8 mouse cellular contexts compared by ENCODE assay signal in genomic region chr4:136053247-136053596, GRCm38 (mm10). TPM values are rescaled to one million over a fixed set of nuclear protein-coding genes. Genes with fewer than 3 reads are reported as not detected.
DNase-seq lines count a peak whose midpoint lies in the region; ATAC-seq and TF ChIP-seq lines count a peak whose summit lies in the region.

Gene Rpl11, minus strand, starts transcription at chr4:136053428.

- intact Hi-C loops in heart, adult 2 months (cut with DNase I): loop anchor here (2.0 to 5.0 kb wide), 5 partner anchors 32 to 550 kb away; partner anchors contain the start of genes Eloa, Gale, Kdm1a and Pithd1

- H3K79me2 ChIP-seq in heart, adult 2 months (replicated peaks; ENCODE audit: control insufficient read depth, insufficient read depth, low read length): no peaks in the 10 kb centered on the region; the same call in 1 of the 2 replicates

- peak; percentile 97 for TF ChIP-seq CTCF in heart, adult 2 months (IDR thresholded peaks at IDR 0.05)

- peak within 1 kb of the TSS; percentile 100 for H3K9ac ChIP-seq in embryonic facial prominence, embryonic 13.5 days
- H3K9ac ChIP-seq in heart, adult 2 months (ENCODE audit: low read depth, low read length): peak within 1 kb of the TSS; percentile 97
- peak within 1 kb of the TSS; percentile 99 for H3K9ac ChIP-seq in limb, embryonic 13.5 days
- H3K9ac ChIP-seq in midbrain, embryonic 16.5 days (ENCODE audit: low read depth, low read length): peak within 1 kb of the TSS; percentile 89

- TF ChIP-seq EP300 in heart, adult 2 months (IDR thresholded peaks at IDR 0.05; ENCODE audit: insufficient read depth, low read depth, low read length): peak; percentile 81

- WGBS in embryonic facial prominence, embryonic 13.5 days: under 1% methylated on average over 21 of the region's 21 CpGs
- under 1% methylated on average over 21 of the region's 21 CpGs for WGBS in heart, adult 2 months
- under 1% methylated on average over 21 of the region's 21 CpGs for WGBS in limb, embryonic 13.5 days
- WGBS in midbrain, embryonic 16.5 days: under 1% methylated on average over 21 of the region's 21 CpGs

- H3K4me3 ChIP-seq in embryonic facial prominence, embryonic 13.5 days: peak within 1 kb of the TSS; percentile 99
- H3K4me3 ChIP-seq in heart, adult 2 months: peak within 1 kb of the TSS; percentile 92
- peak within 1 kb of the TSS; percentile 99 for H3K4me3 ChIP-seq in limb, embryonic 13.5 days
- H3K4me3 ChIP-seq in midbrain, embryonic 16.5 days (ENCODE audit: low read depth, low read length): peak within 1 kb of the TSS; percentile 86

- H3K4me1 ChIP-seq in embryonic facial prominence, embryonic 13.5 days: peaks cover 28% of the 10 kb centered on the region
- peaks cover 5% of the 10 kb centered on the region for H3K4me1 ChIP-seq in heart, adult 2 months (ENCODE audit: control insufficient read depth, insufficient read depth, low read length)
- H3K4me1 ChIP-seq in limb, embryonic 13.5 days: peaks cover 20% of the 10 kb centered on the region
- H3K4me1 ChIP-seq in midbrain, embryonic 16.5 days (ENCODE audit: control insufficient read depth, insufficient read depth, low read length): peaks cover 20% of the 10 kb centered on the region

- DNase-seq in 3134 (ENCODE audit: extremely low read depth, insufficient read length, low spot score): peak; percentile 88
- DNase-seq in adrenal gland, postnatal 36 days: peak; percentile 92 to 94
- DNase-seq in heart, adult 2 months: peak; percentile 93
- DNase-seq in kidney, adult 8-10 months: peak; percentile 94 to 95
- DNase-seq in spleen, postnatal 10 days (ENCODE audit: low spot score in 2 of 2): peak; percentile 82 to 93

- H3K36me3 ChIP-seq in embryonic facial prominence, embryonic 13.5 days: peaks cover 41% of the 10 kb centered on the region
- peaks cover 7% of the 10 kb centered on the region for H3K36me3 ChIP-seq in heart, adult 2 months (ENCODE audit: control insufficient read depth, insufficient read depth, low read length)
- peaks cover 40% of the 10 kb centered on the region for H3K36me3 ChIP-seq in limb, embryonic 13.5 days
- H3K36me3 ChIP-seq in midbrain, embryonic 16.5 days (ENCODE audit: control insufficient read depth, insufficient read depth, low read length): peaks cover 20% of the 10 kb centered on the region

- peak within 1 kb of the TSS; percentile 92 for H3K4me2 ChIP-seq in embryonic facial prominence, embryonic 13.5 days
- H3K4me2 ChIP-seq in limb, embryonic 13.5 days (replicated peaks): peak within 1 kb of the TSS; percentile 95
- H3K4me2 ChIP-seq in midbrain, embryonic 16.5 days (ENCODE audit: low read length): peak within 1 kb of the TSS; percentile 78

- H3K9me3 ChIP-seq in embryonic facial prominence, embryonic 13.5 days: no peaks in the 10 kb centered on the region
- no peaks in the 10 kb centered on the region for H3K9me3 ChIP-seq in limb, embryonic 13.5 days
- H3K9me3 ChIP-seq in midbrain, embryonic 16.5 days (replicated peaks; ENCODE audit: control insufficient read depth, low read length, poor library complexity, severe bottlenecking): no peaks in the 10 kb centered on the region

- H3K27me3 ChIP-seq in embryonic facial prominence, embryonic 13.5 days: no peaks in the 10 kb centered on the region
- no peaks in the 10 kb centered on the region for H3K27me3 ChIP-seq in heart, adult 2 months (ENCODE audit: control insufficient read depth, insufficient read depth, low read length)
- no peaks in the 10 kb centered on the region for H3K27me3 ChIP-seq in limb, embryonic 13.5 days
- H3K27me3 ChIP-seq in midbrain, embryonic 16.5 days (ENCODE audit: control insufficient read depth, insufficient read depth, low read depth, low read length): no peaks in the 10 kb centered on the region

- ATAC-seq in embryonic facial prominence, embryonic 13.5 days (ENCODE audit: insufficient number of reproducible peaks, insufficient read depth, low FRiP score, low TSS enrichment, low read depth): peak; percentile 90
- peak; percentile 94 for ATAC-seq in limb, embryonic 13.5 days (ENCODE audit: low FRiP score, low read depth)
- peak; percentile 98 for ATAC-seq in midbrain, embryonic 16.5 days

- TF ChIP-seq POLR2A in heart, adult 2 months (IDR thresholded peaks at IDR 0.05; ENCODE audit: insufficient read depth, low read depth, low read length): peak; percentile 94

- H3K27ac ChIP-seq in embryonic facial prominence, embryonic 13.5 days: peak within 1 kb of the TSS; percentile 93
- peak within 1 kb of the TSS; percentile 87 for H3K27ac ChIP-seq in heart, adult 2 months
- peak within 1 kb of the TSS; percentile 91 for H3K27ac ChIP-seq in limb, embryonic 13.5 days
- peak within 1 kb of the TSS; percentile 91 for H3K27ac ChIP-seq in midbrain, embryonic 16.5 days (ENCODE audit: low read length)

RNA-seq across cellular contexts. Expression of gene Rpl11, which starts in this region (rescaled TPM):
- total RNA-seq in adrenal gland, postnatal 36 days (2021): 100 to 1,000 TPM; 522 to 588 TPM
- 447 and 551 TPM in 2 replicates for polyA plus RNA-seq in embryonic facial prominence, embryonic 13.5 days (2015; fragmentation: Nextera tagmentation; extraction: Ambion mirVana)
- total RNA-seq in heart, adult 2 months (2021): 100 to 1,000 TPM; 259 to 288 TPM
- polyA plus RNA-seq in heart, adult 2 months (2012; rRNA removed): 132 and 186 TPM in 2 replicates
- 481 and 500 TPM in 2 replicates for polyA plus RNA-seq in limb, embryonic 13.5 days (2015; fragmentation: Nextera tagmentation; extraction: Ambion mirVana)
- polyA plus RNA-seq in midbrain, embryonic 16.5 days (2015; fragmentation: Nextera tagmentation; extraction: Ambion mirVana): 245 and 251 TPM in 2 replicates

Comparison
In these comparisons a context has a peak if more than half of its experiments do, and no peak if none do; other contexts are left out.
1. Peak in every context shown above with its lines: DNase-seq, ATAC-seq, H3K4me3 ChIP-seq and H3K27ac ChIP-seq.